Mouse (Mus musculus) spleen, postnatal 14 days (tissue): Measurements from ENCODE around the gene Cx3cr1.
"Not testable (repeated sequence)": the region's sequence is repeated elsewhere in the genome, so short reads cannot be mapped to it uniquely, and the experiment has no call there.

ENCODE experiments used
- DNase-seq, 2 experiments: peaks; one replicate each; pipeline ENCODE4 v3.0.0; 2021 to 2022; ENCODE audit warnings: low spot score in 2 of 2

Gene Cx3cr1

GRCm38 (mm10) chr9:120027401-120028151, 42.1 kb downstream of the Cx3cr1 start:
- DNase-seq = peak in 1 of 2 experiments; percentile 21

- no peak for DNase-seq
Observed at GRCm38 (mm10) chr9:120024625-120025024, 45.1 kb downstream of the Cx3cr1 start.

- no peak for DNase-seq
Observed at GRCm38 (mm10) chr9:120024171-120024570, 45.5 kb downstream of the Cx3cr1 start.

GRCm38 (mm10) chr9:120023086-120023811, 46.4 kb downstream of the Cx3cr1 start, which contains the start of gene Xirp1:
TSS of gene Xirp1 (minus strand) at chr9:120023598.
- DNase-seq = no peak

- DNase-seq = no peak
Observed at GRCm38 (mm10) chr9:120021164-120021563, 48.5 kb downstream of the Cx3cr1 start.

- peak; percentile 24 to 58 for DNase-seq
Observed at GRCm38 (mm10) chr9:120020285-120020890, 49.3 kb downstream of the Cx3cr1 start.

GRCm38 (mm10) chr9:120016956-120017355, 52.7 kb downstream of the Cx3cr1 start:
- no peak for DNase-seq

- DNase-seq = no peak
Observed at GRCm38 (mm10) chr9:120014828-120015227, 54.9 kb downstream of the Cx3cr1 start.

GRCm38 (mm10) chr9:120013251-120013820, 56.3 kb downstream of the Cx3cr1 start:
- DNase-seq = no peak

- no peak for DNase-seq
Observed at GRCm38 (mm10) chr9:120012781-120013180, 56.9 kb downstream of the Cx3cr1 start.

GRCm38 (mm10) chr9:120012161-120012560, 57.5 kb downstream of the Cx3cr1 start:
- DNase-seq = not testable (repeated sequence)

- DNase-seq = peak in 1 of 2 experiments; percentile 21
Observed at GRCm38 (mm10) chr9:120011533-120011932, 58.1 kb downstream of the Cx3cr1 start.

GRCm38 (mm10) chr9:120010781-120011511, 58.7 kb downstream of the Cx3cr1 start:
- peak; percentile 82 to 89 for DNase-seq

- no peak for DNase-seq
Observed at GRCm38 (mm10) chr9:120009871-120010270, 59.8 kb downstream of the Cx3cr1 start.

GRCm38 (mm10) chr9:120009226-120009841, 60.3 kb downstream of the Cx3cr1 start:
- DNase-seq = no peak

GRCm38 (mm10) chr9:120007833-120008232, 61.8 kb downstream of the Cx3cr1 start:
- no peak for DNase-seq

GRCm38 (mm10) chr9:120005936-120006335, 63.7 kb downstream of the Cx3cr1 start:
- DNase-seq = no peak

- DNase-seq = no peak
Observed at GRCm38 (mm10) chr9:120002893-120003292, 66.8 kb downstream of the Cx3cr1 start.

GRCm38 (mm10) chr9:120001945-120002725, 67.5 kb downstream of the Cx3cr1 start:
- DNase-seq = peak; percentile 38 to 45

GRCm38 (mm10) chr9:120000761-120001160, 68.9 kb downstream of the Cx3cr1 start:
- DNase-seq = no peak
